Mouse (Mus musculus) lung, embryonic 14.5 days (tissue): ENCODE results near the gene Ajm1. TPM values are rescaled to one million over a fixed set of nuclear protein-coding genes. Genes with fewer than 3 reads are reported as not detected.
A peak's percentile ranks its signal among the peaks of the same experiment; 100 is the strongest.

ENCODE experiments used
- ATAC-seq: fragments of 200-750 bp; cut with Nextera tagmentation; 2 replicates; pipeline ENCODE4 v1.8.0; 2017; ENCODE audit warnings: mild to moderate bottlenecking, moderate TSS enrichment, moderate library complexity; ENCODE audit not compliant: insufficient read depth
- DNase-seq: peaks from one replicate; pipeline ENCODE4 v3.0.0-alpha.2; 2015
- H3K27ac ChIP-seq: fragments of 300-500 bp; sonication (generic); 2 replicates; pipeline ENCODE4 v1.5.1; 2014; ENCODE audit warnings: low read depth, mild to moderate bottlenecking, moderate library complexity
- H3K27me3 ChIP-seq: fragments of 300-500 bp; sonication (generic); 2 replicates; pipeline ENCODE4 v1.6.1; 2014; ENCODE audit warnings: low read length, control low read depth; ENCODE audit not compliant: insufficient read depth
- H3K36me3 ChIP-seq: fragments of 300-500 bp; sonication (generic); 2 replicates; pipeline ENCODE4 v1.6.1; 2014; ENCODE audit warnings: control low read depth; ENCODE audit not compliant: insufficient read depth
- H3K4me1 ChIP-seq: fragments of 300-500 bp; sonication (generic); 2 replicates; pipeline ENCODE4 v1.6.1; 2014; ENCODE audit warnings: antibody characterized with exemption, control low read depth; ENCODE audit not compliant: insufficient read depth
- H3K4me2 ChIP-seq: fragments of 300-500 bp; sonication (generic); 2 replicates; pipeline ENCODE4 v1.6.1; 2014; ENCODE audit warnings: mild to moderate bottlenecking
- H3K4me3 ChIP-seq: fragments of 300-500 bp; sonication (generic); 2 replicates; pipeline ENCODE4 v1.5.1; 2014; ENCODE audit warnings: low read depth, low read length
- H3K9ac ChIP-seq: fragments of 300-500 bp; sonication (generic); 2 replicates; pipeline ENCODE4 v1.6.1; 2014
- H3K9me3 ChIP-seq: fragments of 300-500 bp; sonication (generic); 2 replicates; pipeline ENCODE4 v1.6.1; 2016; ENCODE audit warnings: low read depth, low read length, control low read depth
- CTCF ChIP-seq: IDR thresholded peaks from 2 replicates; pipeline ENCODE4 v1.5.1; 2016; ENCODE audit warnings: antibody characterized with exemption, low read depth
- WGBS: fragments of 180-500 bp; shearing (Covaris S2); extraction: QIAGEN DNeasy Blood & Tissue Kit; methylation state at CpG from one replicate; pipeline ENCODE4 v1.1.7; 2014; 5-methylcytosine and 5-hydroxymethylcytosine counted together
- polyA plus RNA-seq: library from polyadenylated mRNA; unstranded; fragments of >200 nt; fragmentation: Nextera tagmentation; extraction: Ambion mirVana; gene quantifications from 2 replicates; pipeline ENCODE4 v1.2.1, GENCODE M21; 2014

Ajm1 gene
- 0.37 TPM in 1 of 2 replicates, not detected in the other for polyA plus RNA-seq

DNA sequence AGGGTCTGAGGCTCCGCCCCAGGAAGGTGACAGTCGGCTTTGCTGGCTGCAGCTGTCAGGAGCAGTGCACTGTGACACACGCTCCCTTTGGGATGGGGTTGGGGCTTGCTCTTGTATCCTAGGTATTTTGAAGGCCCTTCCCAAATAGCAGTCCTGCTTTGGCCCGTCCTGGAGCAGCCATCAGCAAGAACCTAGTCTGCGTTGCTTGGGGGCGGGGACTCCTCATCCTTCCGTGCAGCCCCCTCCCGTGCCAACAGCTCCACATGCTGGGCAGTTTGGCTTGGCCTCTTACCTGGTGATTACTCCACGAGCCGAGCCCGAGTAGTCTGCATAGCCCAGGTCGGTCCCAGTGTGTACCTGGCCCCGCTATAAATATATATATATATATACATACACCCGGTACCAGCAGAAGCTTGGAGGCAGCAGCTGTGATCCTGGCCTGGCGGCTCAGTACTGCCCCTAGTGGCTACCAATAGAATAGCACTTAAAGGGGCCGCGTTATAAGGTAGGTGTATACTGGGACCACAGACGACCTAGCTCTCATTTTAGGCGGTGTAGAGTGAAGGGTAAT is at the start of gene Ajm1:
Gene Ajm1 (minus strand): TSS at position 464 of the 571 bp plus-strand sequence.
- Histone ChIP-seq H3K27ac (no peak within 1 kb of the TSS), H3K4me3 (peak within 1 kb of the TSS; percentile 29), H3K4me1 (peaks cover 3% of the 10 kb centered on the region; the same call in 1 of the 2 replicates), H3K36me3 (peaks cover 34% of the 10 kb centered on the region), H3K9ac (peak within 1 kb of the TSS; percentile 26; the same call in 1 of the 2 replicates), H3K9me3 (no peaks in the 10 kb centered on the region), H3K4me2 (peak within 1 kb of the TSS; percentile 68), H3K27me3 (peaks cover 51% of the 10 kb centered on the region)
- WGBS: 5% methylated on average over 19 of the region's 19 CpGs
- peak; percentile 93 for TF ChIP-seq CTCF
- DNase-seq (peak; percentile 85), ATAC-seq (peak; percentile 70)

GRCm38 (mm10) chr2:25628738-25629137 is 47.2 kb upstream of the Ajm1 start:
- DNase-seq (no peak), ATAC-seq (no peak)
- no peak overlapping the region for H3K27ac ChIP-seq
- 33% methylated on average over 4 of the region's 4 CpGs for WGBS
- no peaks in the 10 kb centered on the region for H3K36me3 ChIP-seq
- H3K9me3 ChIP-seq: no peaks in the 10 kb centered on the region
- H3K27me3 ChIP-seq: no peaks in the 10 kb centered on the region
- TF ChIP-seq CTCF: no peak
- no peaks in the 10 kb centered on the region for H3K4me1 ChIP-seq
- no peak overlapping the region for H3K9ac ChIP-seq
- H3K4me2 ChIP-seq: no peak overlapping the region
- no peak overlapping the region for H3K4me3 ChIP-seq

DNA sequence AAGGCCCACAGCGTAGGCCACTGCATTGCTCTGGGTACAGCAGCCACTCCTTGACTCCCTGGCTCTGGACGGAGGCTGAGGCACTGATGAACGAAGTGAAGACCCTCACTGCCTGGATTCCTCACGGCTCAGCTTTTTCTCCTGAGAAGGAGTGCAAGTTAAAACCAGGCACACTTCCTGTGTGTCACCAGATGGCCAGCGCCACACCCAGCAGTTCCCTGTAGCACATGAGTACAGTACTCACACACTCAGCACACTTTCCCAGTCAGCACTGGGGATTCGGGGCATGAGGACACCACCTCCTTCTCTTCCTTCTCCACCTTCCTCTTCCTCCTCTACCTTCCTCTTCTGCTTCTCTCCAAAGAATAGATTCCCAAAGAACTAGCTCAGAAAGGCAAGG is 46.3 kb upstream of the Ajm1 start, which contains the start of gene Fcna:
Gene Fcna (minus strand): TSS at position 220 of the 400 bp plus-strand sequence.
- H3K36me3 ChIP-seq: no peaks in the 10 kb centered on the region
- H3K4me3 ChIP-seq: no peak within 1 kb of the TSS
- no peaks in the 10 kb centered on the region for H3K27me3 ChIP-seq
- H3K9me3 ChIP-seq: no peaks in the 10 kb centered on the region
- H3K4me2 ChIP-seq: no peak within 1 kb of the TSS
- H3K27ac ChIP-seq: no peak within 1 kb of the TSS
- no peak for TF ChIP-seq CTCF
- DNase-seq (no peak), ATAC-seq (no peak)
- H3K9ac ChIP-seq: no peak within 1 kb of the TSS
- WGBS: 65% methylated on average over 6 of the region's 6 CpGs
- no peaks in the 10 kb centered on the region for H3K4me1 ChIP-seq

GRCm38 (mm10) chr2:25625986-25626385 is 44.4 kb upstream of the Ajm1 start:
- no peak overlapping the region for H3K4me2 ChIP-seq
- ATAC-seq (no peak), DNase-seq (no peak)
- H3K4me3 ChIP-seq: no peak overlapping the region
- no peaks in the 10 kb centered on the region for H3K9me3 ChIP-seq
- no peak overlapping the region for H3K9ac ChIP-seq
- 17% methylated on average over 5 of the region's 5 CpGs for WGBS
- no peaks in the 10 kb centered on the region for H3K27me3 ChIP-seq
- no peak overlapping the region for H3K27ac ChIP-seq
- no peaks in the 10 kb centered on the region for H3K36me3 ChIP-seq
- H3K4me1 ChIP-seq: no peaks in the 10 kb centered on the region
- no peak for TF ChIP-seq CTCF

GRCm38 (mm10) chr2:25621229-25622200 is 40.0 kb upstream of the Ajm1 start, which contains the start of gene Tmem141:
Tmem141 (minus strand) TSS chr2:25622005.
- Histone ChIP-seq H3K27ac (0 out of 2 replicates have a peak within 1 kb of the TSS, but pooled peaks have one; percentile 37), H3K4me2 (peak within 1 kb of the TSS; percentile 64), H3K4me3 (peak within 1 kb of the TSS; percentile 37), H3K4me1 (no peaks in the 10 kb centered on the region), H3K9ac (peak within 1 kb of the TSS; percentile 38), H3K36me3 (no peaks in the 10 kb centered on the region), H3K9me3 (no peaks in the 10 kb centered on the region), H3K27me3 (peaks cover 19% of the 10 kb centered on the region)
- DNase-seq (peak; percentile 91), ATAC-seq (peak; percentile 95)
- peak; percentile 80 for TF ChIP-seq CTCF
- 5% methylated on average over 34 of the region's 34 CpGs for WGBS

DNA sequence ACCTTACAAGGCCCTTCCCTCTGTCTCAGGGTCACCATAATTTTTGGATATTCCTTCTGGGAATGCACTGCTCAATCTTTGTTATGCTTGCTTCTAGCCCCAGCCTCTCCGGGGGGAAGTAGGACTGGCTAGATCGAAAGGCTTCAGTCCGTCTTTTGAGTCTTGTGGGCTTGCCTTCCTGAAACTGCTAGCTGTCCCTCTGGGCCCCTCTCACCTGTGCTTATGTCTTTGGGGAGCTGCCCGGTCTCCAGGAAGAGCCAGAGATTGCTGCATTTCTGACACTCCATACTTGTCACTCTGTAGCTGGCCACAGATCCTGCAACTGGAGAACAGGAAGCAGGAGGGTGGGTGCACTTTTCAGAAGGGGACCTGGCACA is 39.3 kb upstream of the Ajm1 start:
- TF ChIP-seq CTCF: no peak
- H3K4me1 ChIP-seq: no peaks in the 10 kb centered on the region
- H3K4me2 ChIP-seq: peak overlapping the region; percentile 64
- WGBS: 74% methylated on average over 4 of the region's 4 CpGs
- no peaks in the 10 kb centered on the region for H3K36me3 ChIP-seq
- no peak overlapping the region for H3K9ac ChIP-seq
- H3K27ac ChIP-seq: no peak overlapping the region
- H3K4me3 ChIP-seq: no peak overlapping the region
- H3K9me3 ChIP-seq: no peaks in the 10 kb centered on the region
- ATAC-seq: no peak
- peaks cover 25% of the 10 kb centered on the region for H3K27me3 ChIP-seq
- DNase-seq: no peak

GRCm38 (mm10) chr2:25620386-25620785 is 38.8 kb upstream of the Ajm1 start:
- no peak for ATAC-seq
- Histone ChIP-seq H3K27me3 (peaks cover 30% of the 10 kb centered on the region), H3K9ac (no peak overlapping the region), H3K36me3 (no peaks in the 10 kb centered on the region), H3K4me2 (no peak overlapping the region; the same call in 1 of the 2 replicates), H3K4me1 (no peaks in the 10 kb centered on the region), H3K9me3 (no peaks in the 10 kb centered on the region), H3K4me3 (no peak overlapping the region), H3K27ac (no peak overlapping the region)
- 70% methylated on average over 6 of the region's 6 CpGs for WGBS
- TF ChIP-seq CTCF: no peak
- DNase-seq: no peak
